In the genomic region with DNA sequence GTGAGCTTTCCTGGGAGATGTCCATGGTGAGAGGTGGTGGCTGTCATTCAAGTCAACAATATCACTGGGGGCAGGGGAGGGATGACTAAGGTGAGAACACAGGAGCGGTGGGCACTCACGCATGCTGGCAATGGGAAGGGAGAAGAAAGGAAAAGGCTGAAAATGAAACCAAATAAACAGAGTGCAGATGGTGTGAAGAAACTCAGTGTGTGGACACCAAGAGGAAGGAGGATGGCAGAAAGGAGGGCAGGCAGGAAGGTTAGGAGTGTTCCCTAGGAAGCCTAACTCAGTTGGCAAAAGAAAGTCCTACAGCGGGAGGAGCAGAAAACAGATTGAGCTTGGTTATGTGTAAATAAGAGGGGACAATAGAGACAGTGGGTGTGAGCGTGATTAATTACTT, we compare ENCODE assay signal across 17 mouse cellular contexts.
DNase-seq lines count a peak whose midpoint lies in the region; ATAC-seq and TF ChIP-seq lines count a peak whose summit lies in the region.
"Had no signal": no experiment of that assay in that cellular context is flagged by ENCODE, and none has a peak within 500 bp of the region (broad histone marks: within the 10 kb centered on the region; RNA-seq: fewer than 3 reads in every experiment).

No protein-coding gene starts in this region.

- WGBS in kidney, adult 2 months = 74% methylated on average over 4 of the region's 4 CpGs
- 81% methylated on average over 4 of the region's 4 CpGs for WGBS in kidney, embryonic 14.5 days

- no peaks in the 10 kb centered on the region for H3K36me3 ChIP-seq in kidney, adult 2 months (ENCODE audit: control insufficient read depth, insufficient read depth, low read length)
- no peaks in the 10 kb centered on the region for H3K36me3 ChIP-seq in kidney, embryonic 14.5 days (ENCODE audit: control insufficient read depth, insufficient read depth, low read length)
- H3K36me3 ChIP-seq: embryonic facial prominence, embryonic 13.5 days; embryonic facial prominence, embryonic 15.5 days; forebrain, embryonic 10.5 days; forebrain, embryonic 12.5 days had no signal

- ATAC-seq in kidney, embryonic 14.5 days (ENCODE audit: low FRiP score, low TSS enrichment) = no peak
- ATAC-seq: forebrain, embryonic 16.5 days had no signal

- H3K27ac ChIP-seq in kidney, adult 2 months (ENCODE audit: insufficient read depth, low read depth, low read length) = peak overlapping the region; percentile 80
- no peak overlapping the region for H3K27ac ChIP-seq in kidney, embryonic 14.5 days (ENCODE audit: low read depth, low read length)
- H3K27ac ChIP-seq: embryonic facial prominence, embryonic 13.5 days; embryonic facial prominence, embryonic 15.5 days; forebrain, embryonic 10.5 days; forebrain, embryonic 12.5 days had no signal

- no peaks in the 10 kb centered on the region for H3K27me3 ChIP-seq in kidney, adult 2 months (replicated peaks; ENCODE audit: control insufficient read depth, insufficient read depth, low read length)
- no peaks in the 10 kb centered on the region for H3K27me3 ChIP-seq in kidney, embryonic 14.5 days (ENCODE audit: control insufficient read depth, insufficient read depth, low read length)
- H3K27me3 ChIP-seq: embryonic facial prominence, embryonic 13.5 days; embryonic facial prominence, embryonic 15.5 days; forebrain, embryonic 12.5 days had no signal

- DNase-seq in cerebellum, adult 11 months = peak; percentile 23
- no peak for DNase-seq in cerebellum, postnatal 10 days
- DNase-seq in cerebellum, adult 9-10 months = peak; percentile 51
- no peak for DNase-seq in cerebellum, adult 8-10 months
- no peak for DNase-seq in kidney, adult 2 months
- DNase-seq: adrenal gland, adult 2 months; adrenal gland, postnatal 10 days; adrenal gland, postnatal 25 days; cerebellum, postnatal 36 days; embryo, embryonic 11 days had no signal

- no peak overlapping the region for H3K9ac ChIP-seq in kidney, embryonic 14.5 days (ENCODE audit: low read depth, low read length)
- H3K9ac ChIP-seq: embryonic facial prominence, embryonic 13.5 days; embryonic facial prominence, embryonic 15.5 days; forebrain, embryonic 12.5 days had no signal

- H3K4me3 ChIP-seq in kidney, adult 2 months (ENCODE audit: insufficient read depth, low read depth, low read length) = no peak overlapping the region
- H3K4me3 ChIP-seq in kidney, embryonic 14.5 days (ENCODE audit: low read length) = no peak overlapping the region
- H3K4me3 ChIP-seq: embryonic facial prominence, embryonic 13.5 days; embryonic facial prominence, embryonic 15.5 days; erythroblast, embryonic 14.5 days; forebrain, embryonic 10.5 days; forebrain, embryonic 12.5 days had no signal

- H3K9me3 ChIP-seq in kidney, embryonic 14.5 days (ENCODE audit: control insufficient read depth, low read length) = no peaks in the 10 kb centered on the region
- H3K9me3 ChIP-seq: embryonic facial prominence, embryonic 13.5 days; embryonic facial prominence, embryonic 15.5 days; forebrain, embryonic 10.5 days; forebrain, embryonic 12.5 days had no signal

- no peak overlapping the region for H3K4me2 ChIP-seq in kidney, embryonic 14.5 days (replicated peaks; ENCODE audit: low read depth, low read length)
- H3K4me2 ChIP-seq: embryonic facial prominence, embryonic 13.5 days; embryonic facial prominence, embryonic 15.5 days; forebrain, embryonic 12.5 days had no signal

- TF ChIP-seq POLR2A in kidney, adult 2 months (IDR thresholded peaks at IDR 0.05; ENCODE audit: low read depth, low read length) = no peak

- no peak for TF ChIP-seq CTCF in kidney, adult 2 months (conservative IDR thresholded peaks at IDR 0.05; ENCODE audit: insufficient read depth, insufficient read length, low read depth, low read length)

- peaks cover 30% of the 10 kb centered on the region for H3K4me1 ChIP-seq in kidney, adult 2 months (ENCODE audit: control insufficient read depth, insufficient read depth, low read length)
- no peaks in the 10 kb centered on the region for H3K4me1 ChIP-seq in kidney, embryonic 14.5 days (ENCODE audit: control insufficient read depth, insufficient read depth, low read length)
- H3K4me1 ChIP-seq: embryonic facial prominence, embryonic 13.5 days; embryonic facial prominence, embryonic 15.5 days; forebrain, embryonic 10.5 days; forebrain, embryonic 12.5 days had no signal

Comparison
In these comparisons a context has a peak if more than half of its experiments do, and no peak if none do; other contexts are left out.
1. DNase-seq: peak in cerebellum, adult 11 months (single experiment) and cerebellum, adult 9-10 months (single experiment); none in cerebellum, postnatal 10 days (0 of 2), cerebellum, adult 8-10 months (single experiment) and kidney, adult 2 months (single experiment).